In genomic region chr19:57079606-57079981, GRCm38 (mm10) we compare ENCODE assay signal across 11 mouse cellular contexts.
DNase-seq lines count a peak whose midpoint lies in the region; ATAC-seq and TF ChIP-seq lines count a peak whose summit lies in the region.
"Had no signal": no experiment of that assay in that cellular context is flagged by ENCODE, and none has a peak within 500 bp of the region (broad histone marks: within the 10 kb centered on the region; RNA-seq: fewer than 3 reads in every experiment).

No protein-coding gene starts in this region.

- no peak overlapping the region for H3K9ac ChIP-seq in heart, postnatal 0 days (replicated peaks; ENCODE audit: low read depth, low read length)
- H3K9ac ChIP-seq in heart, embryonic 11.5 days (ENCODE audit: low read depth, low read length), result no peak overlapping the region
- H3K9ac ChIP-seq in neural tube, embryonic 13.5 days, result no peak overlapping the region
- no peak overlapping the region for H3K9ac ChIP-seq in intestine, embryonic 16.5 days (ENCODE audit: low read depth, low read length)
- H3K9ac ChIP-seq in stomach, embryonic 16.5 days (ENCODE audit: low read length), result no peak overlapping the region
- H3K9ac ChIP-seq: hindbrain, embryonic 14.5 days; liver, postnatal 0 days; neural tube, embryonic 12.5 days had no signal

- no peak for ATAC-seq in heart, postnatal 0 days (ENCODE audit: insufficient read depth, low read depth)
- no peak for ATAC-seq in heart, embryonic 11.5 days (replicated peaks; ENCODE audit: insufficient number of reproducible peaks, low FRiP score, low TSS enrichment)
- ATAC-seq in neural tube, embryonic 13.5 days (ENCODE audit: low read depth), result no peak
- ATAC-seq in intestine, embryonic 16.5 days, result no peak
- ATAC-seq in stomach, embryonic 16.5 days (ENCODE audit: insufficient read depth, low FRiP score), result no peak
- ATAC-seq: liver, postnatal 0 days had no signal

- H3K9me3 ChIP-seq in heart, postnatal 0 days (replicated peaks; ENCODE audit: control insufficient read depth, low read length), result no peaks in the 10 kb centered on the region
- no peaks in the 10 kb centered on the region for H3K9me3 ChIP-seq in heart, embryonic 11.5 days (replicated peaks; ENCODE audit: control insufficient read depth, low read length)
- no peaks in the 10 kb centered on the region for H3K9me3 ChIP-seq in neural tube, embryonic 13.5 days
- H3K9me3 ChIP-seq in intestine, embryonic 16.5 days (ENCODE audit: control insufficient read depth, low read length), result no peaks in the 10 kb centered on the region
- H3K9me3 ChIP-seq in stomach, embryonic 16.5 days (replicated peaks; ENCODE audit: control insufficient read depth, low read length), result no peaks in the 10 kb centered on the region
- H3K9me3 ChIP-seq: neural tube, embryonic 12.5 days had no signal

- H3K4me2 ChIP-seq in heart, postnatal 0 days (ENCODE audit: low read depth, low read length), result no peak overlapping the region
- no peak overlapping the region for H3K4me2 ChIP-seq in heart, embryonic 11.5 days
- no peak overlapping the region for H3K4me2 ChIP-seq in neural tube, embryonic 13.5 days
- H3K4me2 ChIP-seq in intestine, embryonic 16.5 days (ENCODE audit: low read depth, low read length), result no peak overlapping the region
- no peak overlapping the region for H3K4me2 ChIP-seq in stomach, embryonic 16.5 days (ENCODE audit: low read depth, low read length)
- H3K4me2 ChIP-seq: hindbrain, embryonic 14.5 days; neural tube, embryonic 12.5 days had no signal

- H3K27ac ChIP-seq in heart, postnatal 0 days (ENCODE audit: low read depth), result peak overlapping the region; percentile 72
- H3K27ac ChIP-seq in heart, embryonic 11.5 days (ENCODE audit: low read depth, low read length), result no peak overlapping the region
- H3K27ac ChIP-seq in neural tube, embryonic 13.5 days (replicated peaks), result 0 out of 2 replicates have a peak overlapping the region, but pooled peaks have one; percentile 10
- H3K27ac ChIP-seq in intestine, embryonic 16.5 days (ENCODE audit: low read length), result 0 out of 2 replicates have a peak overlapping the region, but pooled peaks have one; percentile 2
- H3K27ac ChIP-seq in stomach, embryonic 16.5 days (ENCODE audit: low read length), result peak overlapping the region; percentile 75
- H3K27ac ChIP-seq: neural tube, embryonic 12.5 days had no signal

- H3K4me3 ChIP-seq in heart, postnatal 0 days (ENCODE audit: low read depth, low read length), result no peak overlapping the region
- H3K4me3 ChIP-seq in heart, embryonic 11.5 days (ENCODE audit: low read depth, low read length), result no peak overlapping the region
- no peak overlapping the region for H3K4me3 ChIP-seq in neural tube, embryonic 13.5 days
- no peak overlapping the region for H3K4me3 ChIP-seq in intestine, embryonic 16.5 days (ENCODE audit: low read length)
- no peak overlapping the region for H3K4me3 ChIP-seq in stomach, embryonic 16.5 days (replicated peaks; ENCODE audit: low read length)
- H3K4me3 ChIP-seq: neural tube, embryonic 12.5 days had no signal

- no peak for TF ChIP-seq CTCF in heart, postnatal 0 days (IDR thresholded peaks at IDR 0.05; ENCODE audit: low read depth)

- H3K36me3 ChIP-seq in heart, postnatal 0 days (replicated peaks; ENCODE audit: control insufficient read depth, insufficient read depth, low read length), result peaks cover 54% of the 10 kb centered on the region
- H3K36me3 ChIP-seq in heart, embryonic 11.5 days (ENCODE audit: control insufficient read depth, insufficient read depth, low read length), result no peaks in the 10 kb centered on the region; the same call in 1 of the 2 replicates
- H3K36me3 ChIP-seq in neural tube, embryonic 13.5 days, result no peaks in the 10 kb centered on the region
- H3K36me3 ChIP-seq in intestine, embryonic 16.5 days (ENCODE audit: control insufficient read depth, insufficient read depth, low read length), result no peaks in the 10 kb centered on the region
- H3K36me3 ChIP-seq in stomach, embryonic 16.5 days (ENCODE audit: control insufficient read depth, insufficient read depth, low read length), result no peaks in the 10 kb centered on the region
- H3K36me3 ChIP-seq: neural tube, embryonic 12.5 days had no signal

- no peaks in the 10 kb centered on the region for H3K4me1 ChIP-seq in heart, postnatal 0 days (ENCODE audit: control insufficient read depth, insufficient read depth)
- peaks cover 8% of the 10 kb centered on the region for H3K4me1 ChIP-seq in heart, embryonic 11.5 days (ENCODE audit: control insufficient read depth, insufficient read depth, low read length)
- H3K4me1 ChIP-seq in neural tube, embryonic 13.5 days (replicated peaks), result peaks cover 46% of the 10 kb centered on the region
- H3K4me1 ChIP-seq in intestine, embryonic 16.5 days (ENCODE audit: control insufficient read depth, insufficient read depth, low read length), result peaks cover 7% of the 10 kb centered on the region
- peaks cover 15% of the 10 kb centered on the region for H3K4me1 ChIP-seq in stomach, embryonic 16.5 days (ENCODE audit: control insufficient read depth, insufficient read depth, low read length)

- no peak for DNase-seq in heart, postnatal 0 days (ENCODE audit: low spot score)
- no peak for DNase-seq in neural tube, embryonic 10.5 days (ENCODE audit: extremely low spot score, low spot score)
- no peak for DNase-seq in frontal cortex, postnatal 14 days (ENCODE audit: low spot score in 2 of 2)
- DNase-seq: liver, postnatal 0 days; right cerebral cortex, adult 18-20 months had no signal

- no peak for TF ChIP-seq EP300 in heart, postnatal 0 days (IDR thresholded peaks at IDR 0.05; ENCODE audit: low read depth)

- WGBS in heart, postnatal 0 days, result 76% methylated on average over 3 of the region's 3 CpGs
- WGBS in heart, embryonic 11.5 days (ENCODE audit: insufficient replicate concordance), result 74% methylated on average over 3 of the region's 3 CpGs
- 95% methylated on average over 3 of the region's 3 CpGs for WGBS in neural tube, embryonic 13.5 days
- WGBS in intestine, embryonic 16.5 days, result 89% methylated on average over 3 of the region's 3 CpGs
- WGBS in stomach, embryonic 16.5 days, result 80% methylated on average over 3 of the region's 3 CpGs

- H3K27me3 ChIP-seq in heart, postnatal 0 days (ENCODE audit: control insufficient read depth, insufficient read depth, low read length), result no peaks in the 10 kb centered on the region
- H3K27me3 ChIP-seq in heart, embryonic 11.5 days (ENCODE audit: control insufficient read depth, insufficient read depth, low read length), result no peaks in the 10 kb centered on the region
- no peaks in the 10 kb centered on the region for H3K27me3 ChIP-seq in neural tube, embryonic 13.5 days
- no peaks in the 10 kb centered on the region for H3K27me3 ChIP-seq in intestine, embryonic 16.5 days (replicated peaks; ENCODE audit: control insufficient read depth, insufficient read depth, low read length)
- no peaks in the 10 kb centered on the region for H3K27me3 ChIP-seq in stomach, embryonic 16.5 days (ENCODE audit: control insufficient read depth, insufficient read depth, low read length)
- H3K27me3 ChIP-seq: neural tube, embryonic 12.5 days had no signal
